ENCODE assay signal across 9 mouse cellular contexts in genomic region chr10:28073991-28074652, GRCm38 (mm10). TPM values are rescaled to one million over a fixed set of nuclear protein-coding genes. Genes with fewer than 3 reads are reported as not detected.
DNase-seq lines count a peak whose midpoint lies in the region; ATAC-seq and TF ChIP-seq lines count a peak whose summit lies in the region.
"Had no signal": no experiment of that assay in that cellular context is flagged by ENCODE, and none has a peak within 500 bp of the region (broad histone marks: within the 10 kb centered on the region; RNA-seq: fewer than 3 reads in every experiment).

No protein-coding gene starts in this region.

- peaks cover 4% of the 10 kb centered on the region for H3K4me1 ChIP-seq in lung, adult 2 months (ENCODE audit: control insufficient read depth, insufficient read depth, low read length)
- peaks cover 7% of the 10 kb centered on the region for H3K4me1 ChIP-seq in midbrain, embryonic 11.5 days (ENCODE audit: control insufficient read depth, insufficient read depth, low read length)

- no peak for DNase-seq in lung, adult 2 months
- no peak for DNase-seq in lung, postnatal 25 days (ENCODE audit: low spot score)
- DNase-seq in embryo, embryonic 9.5 days (ENCODE audit: extremely low spot score), result peak; percentile 65
- peak; percentile 30 to 32 for DNase-seq in left cerebral cortex, postnatal 10 days (ENCODE audit: extremely low spot score in 1 of 2, low spot score in 2 of 2)
- no peak for DNase-seq in midbrain, embryonic 11.5 days (ENCODE audit: low spot score, missing footprints)
- no peak for DNase-seq in c-Kit-positive CD71-positive TER-119-positive erythroid progenitor cells, embryonic 14.5 days (ENCODE audit: low spot score)
- no peak for DNase-seq in spleen, postnatal 36 days (ENCODE audit: low spot score in 2 of 2)

- H3K27me3 ChIP-seq in midbrain, embryonic 11.5 days (ENCODE audit: control insufficient read depth, insufficient read depth, low read length), result no peaks in the 10 kb centered on the region

- H3K36me3 ChIP-seq in midbrain, embryonic 11.5 days (ENCODE audit: control insufficient read depth, insufficient read depth, low read length), result no peaks in the 10 kb centered on the region

- no peak for TF ChIP-seq CTCF in lung, adult 2 months (IDR thresholded peaks at IDR 0.05; ENCODE audit: insufficient read depth, low read length)

- peak; percentile 25 to 33 for ATAC-seq in hematopoietic stem cell, adult 5-6 weeks (replicated peaks in 1 of 2; ENCODE audit: insufficient read depth in 1 of 2, low FRiP score in 2 of 2, low TSS enrichment in 1 of 2, low read depth in 1 of 2, poor library complexity in 2 of 2, severe bottlenecking in 2 of 2)
- peak; percentile 17 for ATAC-seq in midbrain, embryonic 11.5 days (ENCODE audit: low FRiP score)

- intact Hi-C loops in left cerebral cortex, postnatal 10 days (cut with DNase I), result loop anchor here (5.0 to 10.0 kb wide), 2 partner anchors 597 to 939 kb away; no protein-coding TSS in a partner anchor

- no peaks in the 10 kb centered on the region for H3K9me3 ChIP-seq in midbrain, embryonic 11.5 days (ENCODE audit: control insufficient read depth, low read length)

- peak overlapping the region; percentile 84 for H3K27ac ChIP-seq in midbrain, embryonic 11.5 days (ENCODE audit: low read depth, low read length)
- H3K27ac ChIP-seq: macrophage had no signal

- H3K9ac ChIP-seq in midbrain, embryonic 11.5 days (ENCODE audit: low read length), result peak overlapping the region; percentile 95

- no peak for TF ChIP-seq POLR2A in lung, adult 2 months (IDR thresholded peaks at IDR 0.05; ENCODE audit: borderline replicate concordance, extremely low read depth, low read depth, low read length)

- H3K4me3 ChIP-seq in lung, adult 2 months (replicated peaks; ENCODE audit: extremely low read depth, low read depth, low read length), result peak overlapping the region; percentile 78
- peak overlapping the region; percentile 68 for H3K4me3 ChIP-seq in midbrain, embryonic 11.5 days (ENCODE audit: low read depth, low read length)

- peak overlapping the region; percentile 66 for H3K4me2 ChIP-seq in midbrain, embryonic 11.5 days

- under 1% methylated on average over 26 of the region's 26 CpGs for WGBS in lung, adult 2 months
- WGBS in midbrain, embryonic 11.5 days, result under 1% methylated on average over 26 of the region's 26 CpGs

RNA-seq across cellular contexts. Expression of gene Ptprk, which starts 0.5 kb away (rescaled TPM):
- polyA plus RNA-seq in lung, adult 2 months (2012; rRNA removed), result 28.9 and 42.4 TPM in 2 replicates
- 1.5 and 2.1 TPM in 2 replicates for total RNA-seq in hematopoietic stem cell, adult 5-6 weeks (2017)
- total RNA-seq in left cerebral cortex, postnatal 10 days (2021), result 100 to 1,000 TPM; 117 to 140 TPM
- polyA plus RNA-seq in midbrain, embryonic 11.5 days (2014; fragmentation: Nextera tagmentation; extraction: Ambion mirVana), result 17.3 and 21.0 TPM in 2 replicates
- polyA plus RNA-seq: macrophage had no signal

Comparison
In these comparisons a context has a peak if more than half of its experiments do, and no peak if none do; other contexts are left out.
1. DNase-seq: peak in embryo, embryonic 9.5 days (single experiment) and left cerebral cortex, postnatal 10 days (2 of 2); none in lung, adult 2 months (single experiment), lung, postnatal 25 days (single experiment), midbrain, embryonic 11.5 days (single experiment), c-Kit-positive CD71-positive TER-119-positive erythroid progenitor cells, embryonic 14.5 days (single experiment) and spleen, postnatal 36 days (0 of 2).
2. RNA of gene Ptprk, which starts 0.5 kb away (total RNA-seq): 117 to 140 TPM in left cerebral cortex, postnatal 10 days; 1.5 to 2.1 TPM in hematopoietic stem cell, adult 5-6 weeks; every median in the first group is over 10 times any median in the second.